Mouse (Mus musculus) neural tube, embryonic 12.5 days (tissue): ENCODE data around the gene Aqp3. TPM values are rescaled to one million over a fixed set of nuclear protein-coding genes. Genes with fewer than 3 reads are reported as not detected.

Experiments used
- ATAC-seq: fragments of 200-750 bp; cut with Nextera tagmentation; 2 replicates; pipeline ENCODE4 v1.8.0; 2017; ENCODE audit warnings: low read depth, mild to moderate bottlenecking, moderate TSS enrichment, moderate library complexity; ENCODE audit not compliant: low FRiP score
- H3K27ac ChIP-seq: fragments of 300-500 bp; sonication (generic); 2 replicates; pipeline ENCODE4 v1.5.1; 2016
- H3K27me3 ChIP-seq: fragments of 300-500 bp; sonication (generic); replicated peaks from 2 replicates; pipeline ENCODE4 v1.6.1; 2016; ENCODE audit warnings: mild to moderate bottlenecking
- H3K36me3 ChIP-seq: fragments of 300-500 bp; sonication (generic); 2 replicates; pipeline ENCODE4 v1.6.1; 2016; ENCODE audit warnings: mild to moderate bottlenecking
- H3K4me1 ChIP-seq: fragments of 300-500 bp; sonication (generic); 2 replicates; pipeline ENCODE4 v1.6.1; 2016
- H3K4me2 ChIP-seq: fragments of 300-500 bp; sonication (generic); replicated peaks from 2 replicates; pipeline ENCODE4 v1.6.1; 2016; ENCODE audit warnings: mild to moderate bottlenecking
- H3K4me3 ChIP-seq: fragments of 300-500 bp; sonication (generic); 2 replicates; pipeline ENCODE4 v1.5.1; 2016
- H3K9ac ChIP-seq: fragments of 300-500 bp; sonication (generic); 2 replicates; pipeline ENCODE4 v1.6.1; 2016; ENCODE audit warnings: mild to moderate bottlenecking
- H3K9me3 ChIP-seq: fragments of 300-500 bp; sonication (generic); 2 replicates; pipeline ENCODE4 v1.6.1; 2016; ENCODE audit warnings: mild to moderate bottlenecking
- WGBS: fragments of 180-500 bp; shearing (Covaris S2); methylation state at CpG from one replicate; pipeline ENCODE4 v1.1.7; 2016; 5-methylcytosine and 5-hydroxymethylcytosine counted together
- polyA plus RNA-seq: library from polyadenylated mRNA; unstranded; fragments of >200 nt; fragmentation: Nextera tagmentation; extraction: Ambion mirVana; gene quantifications from 2 replicates; pipeline ENCODE4 v1.2.1, GENCODE M21; 2016

The Aqp3 gene
- polyA plus RNA-seq, 1 experiment from 2014 or later = 0.68 TPM

GRCm38 (mm10) chr4:41124180-41124951 is 26.4 kb upstream of the Aqp3 start, which contains the start of gene Nol6:
Nol6 (minus strand) TSS chr4:41124455.
- WGBS = 4% methylated on average over 29 of the region's 29 CpGs
- Histone ChIP-seq H3K36me3 (peaks cover 31% of the 10 kb centered on the region), H3K27ac (no peak within 1 kb of the TSS), H3K4me2 (peak within 1 kb of the TSS; percentile 87), H3K4me3 (peak within 1 kb of the TSS; percentile 56), H3K9ac (peak within 1 kb of the TSS; percentile 62), H3K9me3 (no peaks in the 10 kb centered on the region), H3K27me3 (no peaks in the 10 kb centered on the region), H3K4me1 (peaks cover 6% of the 10 kb centered on the region)
- peak; percentile 100 for ATAC-seq

- no peak for ATAC-seq
- H3K27me3 ChIP-seq = no peaks in the 10 kb centered on the region
- H3K9me3 ChIP-seq = no peaks in the 10 kb centered on the region
- H3K27ac ChIP-seq = no peak overlapping the region
- peaks cover 6% of the 10 kb centered on the region for H3K4me1 ChIP-seq
- H3K4me3 ChIP-seq = no peak overlapping the region
- 0 out of 2 replicates have a peak overlapping the region, but pooled peaks have one; percentile 21 for H3K9ac ChIP-seq
- 77% methylated on average over 11 of the region's 11 CpGs for WGBS
- no peak overlapping the region for H3K4me2 ChIP-seq
- peaks cover 84% of the 10 kb centered on the region for H3K36me3 ChIP-seq
Observed at GRCm38 (mm10) chr4:41118706-41119292, 20.8 kb upstream of the Aqp3 start.

DNA sequence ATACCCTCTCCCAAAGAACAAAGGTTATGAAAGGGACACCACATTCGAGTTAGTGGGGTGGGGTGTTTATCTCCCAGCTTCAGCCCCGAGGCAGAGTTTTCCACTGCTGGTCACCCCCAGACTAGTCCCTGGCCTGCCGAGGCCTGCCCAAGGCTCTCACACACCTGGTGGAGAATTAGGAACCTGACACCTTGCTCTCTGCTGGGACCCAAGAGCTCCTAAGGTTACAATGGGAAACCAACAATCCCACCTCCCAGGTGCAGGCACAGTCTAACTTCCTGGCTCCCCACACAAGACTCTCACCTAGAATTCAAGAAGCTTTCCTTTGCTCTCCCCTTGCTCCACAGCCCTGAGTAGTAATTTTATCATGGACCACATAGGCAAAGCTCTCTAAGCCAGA is 18.8 kb upstream of the Aqp3 start:
- Histone ChIP-seq H3K4me1 (no peaks in the 10 kb centered on the region), H3K36me3 (peaks cover 78% of the 10 kb centered on the region), H3K9me3 (no peaks in the 10 kb centered on the region), H3K4me2 (no peak overlapping the region), H3K9ac (no peak overlapping the region), H3K4me3 (no peak overlapping the region), H3K27ac (no peak overlapping the region), H3K27me3 (no peaks in the 10 kb centered on the region)
- ATAC-seq = no peak
- WGBS = 85% methylated on average over 3 of the region's 3 CpGs

DNA sequence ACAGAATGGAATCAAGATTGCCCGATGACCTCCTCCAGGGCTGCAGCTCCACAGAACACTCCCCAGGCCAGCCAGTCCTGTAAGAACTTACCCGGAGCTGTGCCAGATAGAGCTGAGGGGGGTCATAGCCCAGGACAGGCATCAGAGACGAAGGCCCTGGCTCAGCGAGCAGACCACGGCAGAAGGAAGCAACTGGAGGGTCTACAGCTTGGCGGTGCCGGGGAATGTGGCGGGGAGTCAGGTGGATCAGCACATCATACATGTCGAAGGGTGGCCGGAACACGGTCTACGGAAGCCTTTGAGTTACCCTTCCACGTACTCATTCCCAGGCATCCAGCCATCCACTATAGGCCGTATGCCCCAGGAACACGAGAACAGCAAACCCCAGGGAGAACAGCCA is 17.8 kb upstream of the Aqp3 start:
- WGBS = 95% methylated on average over 15 of the region's 15 CpGs
- no peak overlapping the region for H3K27ac ChIP-seq
- no peak overlapping the region for H3K9ac ChIP-seq
- peaks cover 68% of the 10 kb centered on the region for H3K36me3 ChIP-seq
- no peak overlapping the region for H3K4me2 ChIP-seq
- H3K4me1 ChIP-seq = no peaks in the 10 kb centered on the region
- no peaks in the 10 kb centered on the region for H3K9me3 ChIP-seq
- H3K27me3 ChIP-seq = no peaks in the 10 kb centered on the region
- H3K4me3 ChIP-seq = no peak overlapping the region
- ATAC-seq = no peak

- Histone ChIP-seq H3K27ac (no peak overlapping the region), H3K4me2 (no peak overlapping the region), H3K9me3 (no peaks in the 10 kb centered on the region), H3K27me3 (no peaks in the 10 kb centered on the region), H3K4me3 (no peak overlapping the region), H3K9ac (no peak overlapping the region), H3K4me1 (no peaks in the 10 kb centered on the region), H3K36me3 (peaks cover 60% of the 10 kb centered on the region)
- WGBS = 88% methylated on average over 6 of the region's 6 CpGs
- no peak for ATAC-seq
Observed at GRCm38 (mm10) chr4:41115074-41115473, 17.1 kb upstream of the Aqp3 start.

- WGBS = 83% methylated on average over 9 of the region's 9 CpGs
- Histone ChIP-seq H3K9ac (no peak overlapping the region), H3K4me1 (no peaks in the 10 kb centered on the region), H3K9me3 (no peaks in the 10 kb centered on the region), H3K27ac (no peak overlapping the region), H3K4me2 (no peak overlapping the region), H3K4me3 (no peak overlapping the region), H3K36me3 (peaks cover 55% of the 10 kb centered on the region), H3K27me3 (no peaks in the 10 kb centered on the region)
- ATAC-seq = no peak
Observed at GRCm38 (mm10) chr4:41114358-41115070, 16.5 kb upstream of the Aqp3 start.

GRCm38 (mm10) chr4:41108717-41109425 is 10.9 kb upstream of the Aqp3 start:
- Histone ChIP-seq H3K4me1 (no peaks in the 10 kb centered on the region), H3K27me3 (no peaks in the 10 kb centered on the region), H3K9ac (no peak overlapping the region), H3K4me2 (no peak overlapping the region), H3K36me3 (peaks cover under 1% of the 10 kb centered on the region; the same call in 1 of the 2 replicates), H3K4me3 (no peak overlapping the region), H3K27ac (no peak overlapping the region), H3K9me3 (no peaks in the 10 kb centered on the region)
- no peak for ATAC-seq
- 87% methylated on average over 10 of the region's 10 CpGs for WGBS

GRCm38 (mm10) chr4:41107440-41107839 is 9.5 kb upstream of the Aqp3 start:
- H3K27ac ChIP-seq = no peak overlapping the region
- WGBS = 84% methylated on average over 4 of the region's 4 CpGs
- H3K36me3 ChIP-seq = no peaks in the 10 kb centered on the region
- H3K4me3 ChIP-seq = no peak overlapping the region
- no peak overlapping the region for H3K9ac ChIP-seq
- H3K27me3 ChIP-seq = no peaks in the 10 kb centered on the region
- no peak overlapping the region for H3K4me2 ChIP-seq
- H3K9me3 ChIP-seq = no peaks in the 10 kb centered on the region
- no peaks in the 10 kb centered on the region for H3K4me1 ChIP-seq
- ATAC-seq = no peak

GRCm38 (mm10) chr4:41102901-41103300 is 4.9 kb upstream of the Aqp3 start:
- Histone ChIP-seq H3K9ac (no peak overlapping the region), H3K27ac (no peak overlapping the region), H3K4me1 (peaks cover 8% of the 10 kb centered on the region), H3K27me3 (peaks cover 15% of the 10 kb centered on the region), H3K9me3 (no peaks in the 10 kb centered on the region), H3K4me2 (no peak overlapping the region), H3K4me3 (no peak overlapping the region), H3K36me3 (no peaks in the 10 kb centered on the region)
- ATAC-seq = no peak

GRCm38 (mm10) chr4:41100986-41101385 is 3.0 kb upstream of the Aqp3 start:
- no peaks in the 10 kb centered on the region for H3K9me3 ChIP-seq
- no peak overlapping the region for H3K4me2 ChIP-seq
- 24% methylated on average over 1 of the region's 1 CpGs for WGBS
- H3K4me1 ChIP-seq = peaks cover 10% of the 10 kb centered on the region
- H3K9ac ChIP-seq = no peak overlapping the region
- no peak overlapping the region for H3K4me3 ChIP-seq
- H3K36me3 ChIP-seq = no peaks in the 10 kb centered on the region
- H3K27me3 ChIP-seq = peaks cover 34% of the 10 kb centered on the region
- no peak overlapping the region for H3K27ac ChIP-seq
- no peak for ATAC-seq

GRCm38 (mm10) chr4:41098577-41098951 is 581 bp upstream of the Aqp3 start:
- Histone ChIP-seq H3K9me3 (no peaks in the 10 kb centered on the region), H3K4me3 (peak overlapping the region; percentile 37), H3K9ac (peak overlapping the region; percentile 59; the same call in 1 of the 2 replicates), H3K36me3 (no peaks in the 10 kb centered on the region), H3K4me2 (peak overlapping the region; percentile 87), H3K4me1 (peaks cover 10% of the 10 kb centered on the region), H3K27ac (no peak overlapping the region), H3K27me3 (peaks cover 40% of the 10 kb centered on the region)
- 0 out of 2 replicates have a peak, but pooled peaks have one; percentile 26 for ATAC-seq
- WGBS = 19% methylated on average over 11 of the region's 11 CpGs

GRCm38 (mm10) chr4:41097381-41097780 is 602 bp downstream of the Aqp3 start:
- H3K27ac ChIP-seq = no peak overlapping the region
- H3K4me3 ChIP-seq = no peak overlapping the region
- WGBS = 46% methylated on average over 13 of the region's 13 CpGs

More at GRCm38 (mm10) chr4:41097381-41097780, 602 bp downstream of the Aqp3 start:
- Histone ChIP-seq H3K36me3 (no peaks in the 10 kb centered on the region), H3K9ac (no peak overlapping the region), H3K9me3 (no peaks in the 10 kb centered on the region), H3K4me1 (peaks cover 10% of the 10 kb centered on the region), H3K4me2 (peak overlapping the region; percentile 87), H3K27me3 (peaks cover 40% of the 10 kb centered on the region)
- no peak for ATAC-seq
